Mouse (Mus musculus) large intestine, adult 2 months (tissue): ENCODE data around the gene Itga4. TPM values are rescaled to one million over a fixed set of nuclear protein-coding genes. Genes with fewer than 3 reads are reported as not detected.

Source experiments
- DNase-seq: peaks from one replicate; pipeline ENCODE4 v3.0.0-alpha.2; 2012; ENCODE audit warnings: low read depth, low spot score
- WGBS: fragments of 180-500 bp; shearing (Covaris S2); methylation state at CpG from one replicate; pipeline ENCODE4 v1.1.7; 2018; 5-methylcytosine and 5-hydroxymethylcytosine counted together
- polyA plus RNA-seq: library from polyadenylated mRNA; depleted of rRNA; stranded (reverse); fragments of >200 nt; gene quantifications from 2 replicates; pipeline ENCODE4 v1.2.3, GENCODE M21; 2012; rRNA removed

Itga4 gene
- polyA plus RNA-seq, 1 experiment, result 2.6 TPM

GRCm38 (mm10) chr2:79379087-79380041 is 124.1 kb downstream of the Itga4 start:
- DNase-seq, result no peak

More at GRCm38 (mm10) chr2:79379087-79380041, 124.1 kb downstream of the Itga4 start:
- 27% methylated on average over 12 of the region's 12 CpGs for WGBS

Other genes with a start within 250 kb of the Itga4 start
- gene Neurod1, start 201.3 kb downstream of the Itga4 start, polyA plus RNA-seq, result 0.93 and 1.6 TPM in 2 replicates
- gene Cerkl, start 201.4 kb downstream of the Itga4 start, polyA plus RNA-seq, result 0.24 and 0.36 TPM in 2 replicates